Mouse (Mus musculus): ENCODE data around the gene Tcp10a. TPM values are rescaled to one million over a fixed set of nuclear protein-coding genes. Genes with fewer than 3 reads are reported as not detected.
"Not testable (repeated sequence)": the region's sequence is repeated elsewhere in the genome, so short reads cannot be mapped to it uniquely, and the experiment has no call there.

Tcp10a gene
- total RNA-seq (2021), result not detected
- long read RNA-seq, experiment 1, result 0 reads
- long read RNA-seq, experiment 2, result 0 reads

DNA sequence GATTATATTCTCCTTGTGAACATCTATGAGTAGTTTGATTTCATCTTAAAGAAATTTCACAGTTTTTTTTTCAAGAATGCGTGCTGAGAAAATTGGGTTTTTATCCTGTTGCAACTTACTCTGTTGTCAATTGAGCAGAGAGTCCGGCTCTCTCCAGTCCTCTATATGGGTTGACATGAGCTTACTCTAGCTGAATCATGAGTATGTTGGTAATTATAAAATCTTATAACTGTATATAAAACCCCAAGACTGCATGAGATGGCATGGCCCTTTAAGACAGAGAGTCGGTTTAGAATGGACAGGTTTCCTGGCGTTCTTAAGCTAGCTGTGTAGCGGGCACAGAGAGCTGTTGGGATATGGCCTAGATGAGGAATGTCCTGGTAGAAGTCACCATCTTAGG lies at the start of gene Tcp10a:
TSS of gene Tcp10a (plus strand) at position 301 of the 400 bp plus-strand sequence.
- intact Hi-C loops (cut with DNase I; ENCODE audit: low total_unique reads), result not testable (repeated sequence)

DNA sequence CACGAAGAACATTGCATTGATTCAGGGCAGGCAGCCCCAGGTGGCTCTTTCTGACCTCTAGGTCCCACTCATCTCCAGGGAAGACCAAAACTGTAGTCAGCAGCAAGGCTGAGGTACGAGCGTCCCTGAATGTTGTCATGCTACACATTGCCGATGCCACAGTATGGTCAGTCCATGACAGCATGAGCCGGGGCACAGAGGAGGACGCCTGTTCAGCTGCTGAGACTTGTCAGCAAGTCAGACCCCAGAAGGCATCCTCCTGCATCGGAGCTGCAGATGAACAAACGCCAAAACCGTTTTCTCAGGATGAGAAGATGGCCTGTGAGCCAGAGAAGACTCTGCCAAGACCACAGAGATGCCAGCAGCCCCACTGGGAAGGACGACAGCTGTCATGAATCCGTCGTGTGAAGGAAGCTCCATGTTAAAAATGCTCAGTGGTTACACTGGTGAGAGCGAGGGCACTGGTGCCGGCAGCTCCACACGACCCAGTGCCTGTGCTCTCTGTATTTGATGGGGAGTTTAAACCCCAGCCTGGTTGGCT lies 45.7 kb upstream of the Tcp10a start:
- intact Hi-C loops (cut with DNase I; ENCODE audit: low total_unique reads), result no loop called here
- peak; percentile 26 for DNase-seq

More for the DNA sequence above, at the start of gene Tcp10a:
- not testable (repeated sequence) for DNase-seq

DNA sequence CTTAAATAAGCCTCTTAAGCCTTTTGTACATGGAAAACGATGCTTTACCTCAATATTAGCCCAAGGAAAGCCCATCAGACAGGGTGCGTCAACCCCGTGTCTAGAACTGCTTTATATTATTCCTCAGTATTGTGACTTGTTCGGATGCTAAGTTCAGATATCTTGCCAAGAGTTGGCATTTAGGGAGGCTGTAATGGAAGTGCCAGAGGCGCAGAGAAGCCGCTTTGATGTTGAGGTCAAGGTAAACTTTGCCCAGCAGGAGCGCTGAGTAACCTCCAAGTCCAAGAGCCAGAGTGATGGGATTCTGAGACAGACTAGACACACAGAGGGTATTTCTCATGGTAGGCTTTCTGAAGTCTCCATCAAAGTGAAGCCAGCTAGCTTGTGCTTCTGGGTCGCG lies 45.2 kb upstream of the Tcp10a start:
- DNase-seq, result no peak
- intact Hi-C loops (cut with DNase I; ENCODE audit: low total_unique reads), result no loop called here

DNA sequence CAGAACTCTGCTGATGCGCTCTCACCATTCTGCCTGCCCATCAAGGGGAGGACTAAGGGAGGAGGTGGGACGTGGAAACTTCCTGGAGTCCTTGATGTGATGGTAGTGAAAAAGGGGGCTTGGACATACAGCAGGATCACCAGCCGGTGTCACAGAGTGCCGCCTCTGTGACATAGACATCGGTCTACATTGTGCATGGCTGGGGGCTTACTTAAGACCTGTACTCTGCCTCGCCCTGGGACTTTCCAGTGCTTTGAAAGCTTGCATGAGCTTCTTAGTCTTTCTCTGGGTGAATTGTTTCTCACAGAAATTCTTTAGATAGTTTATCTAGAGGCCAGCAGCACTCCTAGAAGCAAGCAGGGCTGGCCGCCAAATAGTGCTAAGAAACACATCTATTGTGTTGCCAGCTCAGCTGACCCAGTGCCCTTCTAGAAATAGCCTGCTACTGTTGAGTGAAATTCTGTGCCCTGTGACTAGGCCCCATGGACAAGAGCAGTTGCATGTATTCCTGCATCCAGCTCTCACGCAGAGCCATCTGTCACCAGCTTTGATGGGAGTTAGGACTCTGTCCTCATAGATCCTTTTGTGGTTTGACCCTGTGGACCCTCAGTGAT lies 40.0 kb upstream of the Tcp10a start:
- intact Hi-C loops (cut with DNase I; ENCODE audit: low total_unique reads), result no loop called here

DNA sequence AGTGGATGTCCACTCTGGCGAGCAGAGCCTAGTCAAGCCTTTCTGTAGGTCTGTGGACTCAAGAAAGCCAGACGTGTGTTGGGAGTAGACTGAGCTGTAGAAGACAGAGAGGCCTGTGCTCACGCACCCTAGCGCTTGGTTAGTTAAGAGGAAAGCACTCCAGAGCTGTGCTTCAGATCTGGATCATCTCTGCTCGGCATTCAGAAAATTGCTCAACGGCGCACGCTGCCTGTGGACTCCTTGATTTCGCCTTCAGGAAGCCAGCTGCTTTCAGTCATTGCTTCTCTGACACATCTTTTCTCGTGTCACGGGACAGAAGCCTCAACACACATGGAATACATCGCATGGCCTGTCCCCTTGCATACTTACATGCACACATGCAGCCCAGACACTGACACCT lies 39.2 kb upstream of the Tcp10a start:
- intact Hi-C loops (cut with DNase I; ENCODE audit: low total_unique reads), result no loop called here
- no peak for DNase-seq

More for the DNA sequence above, 40.0 kb upstream of the Tcp10a start:
- peak; percentile 44 for DNase-seq

DNA sequence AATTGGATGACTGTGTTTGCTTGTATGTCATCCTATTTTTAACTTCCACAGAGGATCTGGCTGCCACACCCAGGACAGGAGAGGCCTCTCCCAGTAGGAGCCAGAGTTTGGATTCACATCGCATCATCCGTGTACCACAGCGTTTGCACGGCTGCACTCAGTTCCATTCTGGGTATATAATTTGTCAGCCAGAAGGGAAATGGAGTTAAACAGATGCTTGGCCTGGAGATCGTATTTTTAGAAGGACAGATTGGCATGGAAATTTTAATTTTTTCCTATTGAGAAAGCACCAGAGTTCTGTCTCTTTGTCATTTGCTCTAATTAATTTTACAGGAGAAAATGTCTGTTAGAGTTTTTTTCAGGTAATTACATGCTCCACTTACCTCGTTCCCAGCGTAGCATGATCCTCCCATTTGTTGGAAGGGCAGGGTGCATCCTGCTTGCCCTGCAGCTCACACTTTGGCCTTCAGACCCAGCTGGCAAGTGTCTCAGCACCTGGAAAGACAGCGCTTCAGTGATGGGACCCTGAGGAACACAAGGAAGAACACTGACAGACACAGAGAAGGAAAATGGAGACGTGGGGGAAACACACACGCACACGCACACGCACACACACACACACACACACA lies 37.9 kb upstream of the Tcp10a start:
- no peak for DNase-seq
- intact Hi-C loops (cut with DNase I; ENCODE audit: low total_unique reads), result no loop called here

DNA sequence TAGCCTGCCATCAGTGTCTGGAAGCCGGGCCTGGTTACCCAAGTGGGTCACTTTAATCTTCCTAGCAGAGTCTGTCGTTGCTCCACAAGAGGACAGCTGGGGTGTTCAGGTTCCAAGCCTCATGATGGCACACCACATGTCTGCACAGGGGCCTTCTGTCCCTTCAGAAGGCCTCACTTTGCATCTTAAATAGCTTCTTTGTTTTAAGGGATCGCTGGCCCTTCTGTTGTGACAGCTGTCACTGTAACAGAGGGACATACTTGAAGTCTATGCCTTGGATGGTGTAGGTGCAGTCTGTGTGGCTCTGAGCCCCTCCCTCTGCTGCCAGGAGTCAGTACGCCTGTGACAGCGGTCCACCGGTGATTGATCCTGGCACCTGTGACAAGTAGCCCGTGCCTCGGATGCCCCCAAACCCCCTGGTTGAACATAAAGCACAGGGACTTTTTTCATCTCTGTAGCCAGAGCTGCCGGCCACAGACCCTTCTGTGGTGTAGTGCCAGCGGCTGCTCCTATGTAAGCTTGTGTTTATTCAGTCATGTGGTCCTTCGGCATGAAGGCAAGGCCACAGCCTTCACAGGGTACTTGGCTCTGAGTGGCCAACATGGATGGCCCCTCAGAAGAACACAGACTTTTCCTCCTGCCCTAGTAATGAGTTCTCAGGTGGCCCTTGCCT lies 32.3 kb upstream of the Tcp10a start:
- DNase-seq, result peak; percentile 2
- intact Hi-C loops (cut with DNase I; ENCODE audit: low total_unique reads), result no loop called here

DNA sequence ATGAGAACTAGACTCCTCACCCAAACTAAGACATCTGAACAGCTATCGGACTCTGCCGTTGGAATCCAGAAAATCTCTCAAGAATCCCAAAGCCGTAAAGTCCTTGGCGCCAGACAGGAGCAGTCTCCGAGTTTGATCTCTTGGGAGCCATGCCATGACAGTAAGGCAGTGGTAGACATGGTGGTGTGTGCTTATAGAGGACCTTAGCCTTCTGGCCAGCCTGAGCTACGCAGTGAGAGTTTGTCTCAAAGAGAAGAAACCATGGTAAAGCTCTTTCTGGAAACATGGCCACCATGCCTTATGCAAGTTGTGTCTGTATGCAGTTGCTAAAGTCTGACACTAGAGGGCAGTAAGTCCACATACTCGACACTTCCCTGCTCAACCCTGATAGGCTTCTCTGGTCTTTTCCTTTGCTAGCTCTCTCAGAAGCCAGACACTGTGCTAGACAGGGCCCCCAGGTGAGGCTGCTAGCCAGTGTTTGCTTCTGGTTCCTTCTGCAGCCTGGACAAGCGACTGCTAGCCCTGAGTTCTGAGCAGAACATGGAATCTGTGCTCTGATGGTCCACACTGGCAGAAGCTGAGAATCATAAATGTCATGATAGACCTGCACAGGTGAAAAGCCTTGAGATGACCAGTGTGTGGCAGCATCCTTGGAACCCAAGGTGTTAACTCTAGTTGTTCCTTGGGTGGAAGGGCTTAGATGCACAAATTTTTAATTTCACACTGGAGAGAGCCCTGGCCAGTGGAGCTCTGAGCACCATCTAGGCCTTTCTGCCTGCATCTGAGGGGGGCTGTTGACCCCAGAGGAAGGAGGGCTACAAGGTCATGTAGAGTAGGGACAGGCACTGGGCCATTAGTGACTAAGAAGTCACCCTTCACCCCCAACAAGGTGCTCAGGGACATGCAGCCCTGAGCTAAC lies 17.9 kb upstream of the Tcp10a start:
- intact Hi-C loops (cut with DNase I; ENCODE audit: low total_unique reads); DNase-seq: not testable (repeated sequence)

DNA sequence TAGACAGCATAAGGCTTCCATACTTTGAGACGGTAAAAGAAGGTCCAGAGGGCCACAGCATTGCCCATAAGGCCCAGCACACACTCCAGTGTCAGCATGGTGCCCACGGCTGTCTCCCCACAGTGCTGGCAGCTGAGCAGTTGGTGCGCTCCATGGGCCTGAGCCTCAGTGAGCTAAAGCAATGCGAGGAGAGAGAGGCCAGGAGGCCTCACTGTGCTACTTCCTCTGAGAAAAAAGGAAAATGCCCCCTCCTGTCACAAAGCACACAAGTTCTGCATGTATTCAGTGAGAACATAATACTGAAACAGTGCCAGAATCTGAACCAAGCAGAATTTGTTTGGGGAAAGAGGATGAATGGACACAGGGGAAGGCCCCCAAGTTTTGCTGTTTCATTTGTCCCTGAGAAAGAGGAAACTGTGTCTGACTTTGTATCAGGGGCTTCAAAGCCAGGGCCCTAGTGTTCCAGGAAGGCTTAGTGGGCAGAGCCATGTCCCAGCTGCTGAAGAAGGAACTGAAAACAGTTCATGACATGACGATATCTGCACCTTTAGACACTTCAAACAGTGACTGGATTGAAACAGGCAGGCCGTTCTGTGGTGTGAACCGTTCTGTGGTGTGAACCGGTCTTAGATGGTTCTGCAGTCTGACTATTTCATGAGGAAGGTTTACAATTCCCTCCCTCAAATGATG lies 8.6 kb upstream of the Tcp10a start:
- intact Hi-C loops (cut with DNase I; ENCODE audit: low total_unique reads); DNase-seq: not testable (repeated sequence)

DNA sequence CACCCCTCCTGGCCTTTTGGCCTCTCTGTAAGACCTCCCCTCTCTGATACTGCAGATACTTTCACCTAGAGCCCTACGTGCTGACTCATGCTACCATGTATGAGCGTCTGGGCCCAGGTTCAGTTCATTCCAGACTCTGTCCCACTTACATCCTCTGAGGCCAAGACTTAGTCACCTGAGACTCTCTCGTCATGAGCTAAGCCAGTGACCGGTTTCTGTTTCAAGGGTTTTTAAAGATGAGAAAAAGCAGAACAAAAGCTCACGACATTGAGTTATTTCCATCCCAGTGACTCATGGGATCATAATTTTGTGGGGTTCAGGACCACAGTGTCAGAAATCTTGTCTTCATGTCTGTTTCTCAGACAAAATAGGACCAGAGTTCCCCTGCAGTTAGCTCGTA lies 4.7 kb upstream of the Tcp10a start:
- intact Hi-C loops (cut with DNase I; ENCODE audit: low total_unique reads); DNase-seq: not testable (repeated sequence)

DNA sequence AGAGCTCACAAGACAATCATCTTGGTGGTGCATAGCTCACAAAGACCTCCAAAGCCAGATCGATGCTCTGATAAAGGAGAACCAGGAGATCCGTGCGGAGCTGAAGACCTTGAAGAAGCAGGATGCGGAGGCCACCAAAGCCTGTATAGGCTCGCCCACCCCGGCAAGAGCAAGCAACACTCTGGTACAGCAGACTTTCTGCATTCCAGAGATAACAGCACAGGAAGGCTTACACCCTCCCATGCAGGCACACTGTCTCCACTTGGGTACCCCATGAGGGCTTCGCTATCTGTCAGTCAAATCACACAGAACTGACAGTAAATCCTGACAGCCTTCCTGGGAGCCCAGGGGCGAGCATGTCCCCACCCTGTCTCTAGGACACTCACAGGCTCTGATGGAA lies 2.0 kb downstream of the Tcp10a start:
- DNase-seq; intact Hi-C loops (cut with DNase I; ENCODE audit: low total_unique reads): not testable (repeated sequence)

DNA sequence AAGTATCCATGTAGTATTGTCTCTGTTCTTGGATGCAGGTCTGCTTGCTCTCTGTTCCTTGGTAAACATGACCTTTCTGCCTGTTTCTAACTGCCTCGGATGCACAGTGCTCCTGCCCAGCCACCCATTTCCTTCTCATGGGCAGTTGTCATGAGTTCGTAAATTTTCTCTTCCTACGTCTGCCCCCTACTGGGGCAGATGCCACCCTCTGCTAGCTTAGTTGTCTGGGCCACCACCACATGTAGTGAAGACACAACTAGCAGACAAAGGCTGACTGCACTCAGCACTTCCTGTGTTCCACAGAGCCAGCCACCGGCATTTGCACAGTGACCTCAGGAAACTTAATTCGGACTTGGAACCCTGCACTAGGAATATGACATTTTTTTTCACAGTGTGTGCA lies 8.3 kb downstream of the Tcp10a start:
- DNase-seq; intact Hi-C loops (cut with DNase I; ENCODE audit: low total_unique reads): not testable (repeated sequence)

DNA sequence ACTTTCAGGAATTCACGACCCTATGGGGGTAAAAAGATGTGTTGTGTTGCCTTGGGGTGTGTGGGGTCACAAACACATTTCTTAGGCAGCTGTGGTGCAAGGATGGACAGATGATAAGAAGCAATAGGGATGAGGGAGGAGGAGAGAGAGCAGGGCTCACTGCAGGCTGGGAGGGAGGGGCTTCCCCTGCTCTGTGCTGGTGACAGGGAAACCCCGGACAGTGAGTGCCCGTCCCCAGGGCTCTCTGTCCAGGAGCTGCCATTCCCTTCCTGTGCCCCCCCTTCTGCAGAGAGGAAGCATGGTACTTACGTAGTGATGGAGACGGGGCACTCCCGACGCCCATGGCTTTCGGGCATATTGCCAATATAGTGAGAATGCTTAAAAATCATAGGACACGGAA lies 12.9 kb downstream of the Tcp10a start:
- not testable (repeated sequence) for DNase-seq

DNA sequence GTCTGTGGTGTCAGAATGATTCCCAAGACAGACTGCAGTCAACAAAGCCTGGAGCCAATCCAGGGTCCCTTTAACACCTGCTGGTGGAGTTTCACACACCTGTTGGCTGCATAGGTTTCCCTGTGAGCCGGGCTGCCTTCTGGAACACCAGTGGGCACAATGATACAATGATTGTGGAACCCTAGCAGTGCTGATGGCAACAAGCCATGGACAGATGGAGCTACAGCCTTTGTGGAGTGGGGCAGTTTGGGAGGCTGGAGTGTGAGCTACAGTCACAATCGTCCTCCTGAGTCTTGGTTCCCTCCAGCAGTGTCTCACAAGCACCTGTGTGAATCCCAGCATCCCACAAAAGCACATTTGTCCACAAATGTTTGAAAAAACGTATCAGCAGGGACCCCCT lies 24.3 kb downstream of the Tcp10a start:
- intact Hi-C loops (cut with DNase I; ENCODE audit: low total_unique reads); DNase-seq: not testable (repeated sequence)

More for the DNA sequence above, 12.9 kb downstream of the Tcp10a start:
- intact Hi-C loops (cut with DNase I; ENCODE audit: low total_unique reads), result not testable (repeated sequence)

DNA sequence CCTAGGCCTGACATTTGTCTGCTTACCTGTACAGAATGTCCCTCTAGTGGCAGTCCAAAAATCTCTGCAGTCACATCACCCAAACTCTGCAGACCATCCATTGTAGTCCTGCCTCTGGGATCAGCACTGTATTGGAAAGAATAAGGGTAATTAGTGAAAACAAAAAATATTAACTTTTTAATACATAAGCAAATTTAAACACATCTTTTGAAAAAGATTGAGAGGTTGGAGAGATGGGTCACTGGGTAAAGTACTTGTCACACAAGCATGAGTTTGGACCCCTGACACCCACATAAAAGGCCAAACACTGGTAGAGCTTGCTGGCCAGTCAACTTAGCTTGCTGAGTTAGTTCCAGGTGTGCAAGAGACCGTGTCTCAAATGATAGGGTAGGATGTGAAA lies 28.1 kb downstream of the Tcp10a start, which contains the start of gene Ttll2:
TSS of gene Ttll2 (minus strand) at position 101 of the 400 bp plus-strand sequence.
- intact Hi-C loops (cut with DNase I; ENCODE audit: low total_unique reads), result not testable (repeated sequence)

DNA sequence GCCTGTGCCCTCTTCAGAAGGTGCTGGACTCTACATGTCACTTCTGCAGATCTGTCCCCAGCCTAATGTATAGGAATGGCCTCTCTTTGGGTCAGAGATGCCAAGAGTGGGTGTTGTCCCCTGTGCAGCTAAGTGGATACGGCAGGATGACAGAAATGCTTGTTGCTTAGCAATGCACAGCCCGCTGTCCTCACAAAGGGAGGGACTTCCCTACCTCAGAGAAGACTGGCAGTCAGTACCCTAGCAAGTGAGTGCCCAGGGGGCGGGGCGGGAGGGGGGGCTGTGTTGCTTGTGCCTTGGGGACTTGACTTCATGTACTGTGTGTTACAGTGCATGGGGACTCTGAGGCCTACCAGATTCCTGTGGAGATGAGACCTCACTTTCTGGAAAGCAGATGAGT lies 35.4 kb downstream of the Tcp10a start:
- intact Hi-C loops (cut with DNase I; ENCODE audit: low total_unique reads); DNase-seq: not testable (repeated sequence)

More for the DNA sequence above, 28.1 kb downstream of the Tcp10a start, which contains the start of gene Ttll2:
- not testable (repeated sequence) for DNase-seq

DNA sequence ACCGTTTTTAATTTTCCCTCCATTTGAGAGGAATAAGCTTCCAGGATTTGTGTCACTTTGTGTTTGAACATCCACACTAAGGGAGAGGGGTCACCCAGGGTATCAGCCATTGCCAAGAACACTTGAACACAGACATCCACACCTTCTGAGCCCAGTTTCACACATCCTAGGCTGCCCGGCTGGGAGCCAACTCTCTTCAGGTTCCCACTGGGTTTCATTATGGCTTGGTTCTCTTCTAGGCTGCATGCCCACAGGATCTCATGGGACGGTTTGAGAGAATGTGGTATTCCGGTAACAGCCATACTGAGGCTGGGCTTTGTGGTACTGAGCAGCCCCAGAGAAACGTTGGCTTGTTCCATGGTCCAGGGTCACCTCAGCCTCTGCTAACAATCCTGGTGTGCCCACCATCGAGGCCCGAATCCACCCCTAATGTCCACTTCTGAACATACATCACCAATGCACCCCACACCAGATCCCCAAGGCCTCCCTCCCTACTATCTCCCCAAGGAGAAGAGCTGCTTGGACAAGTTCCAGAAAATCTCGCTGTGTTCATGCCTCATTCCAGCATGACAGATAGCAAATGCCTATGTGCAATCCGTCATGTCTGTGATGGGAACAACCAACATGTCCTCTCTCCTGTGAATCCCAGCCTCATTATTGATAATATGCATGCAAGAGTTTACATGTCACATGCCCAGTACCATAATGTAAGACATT lies 36.5 kb downstream of the Tcp10a start:
- intact Hi-C loops (cut with DNase I; ENCODE audit: low total_unique reads), result not testable (repeated sequence)
- peak; percentile 4 for DNase-seq

DNA sequence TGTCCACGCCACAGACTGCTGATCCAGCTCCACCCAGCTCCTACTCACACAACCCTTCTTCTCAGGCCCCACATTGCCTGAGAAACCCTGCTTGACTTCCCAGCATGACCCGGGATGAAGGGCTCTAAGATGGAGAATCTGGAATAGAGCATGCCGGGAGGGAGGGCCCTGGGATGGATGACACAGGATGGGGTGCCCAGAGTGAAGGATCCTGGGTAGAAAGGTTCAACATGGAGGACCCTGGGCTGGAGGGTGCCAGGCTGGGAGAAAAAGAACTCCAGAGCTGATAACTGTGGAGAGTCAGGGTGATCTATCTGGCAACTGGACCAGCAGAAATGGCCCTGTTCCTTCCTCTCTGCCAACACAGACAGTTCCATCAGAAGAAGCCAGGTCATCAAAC lies 41.2 kb downstream of the Tcp10a start:
- intact Hi-C loops (cut with DNase I; ENCODE audit: low total_unique reads); DNase-seq: not testable (repeated sequence)

All from gastrocnemius, postnatal 14 days (tissue).